Mouse (Mus musculus) liver, embryonic 14.5 days (tissue): ENCODE data around the gene Ubr4. TPM values are rescaled to one million over a fixed set of nuclear protein-coding genes. Genes with fewer than 3 reads are reported as not detected.

Experiments
- ATAC-seq: fragments of 200-750 bp; cut with Nextera tagmentation; 2 replicates; pipeline ENCODE4 v1.8.0; 2017; ENCODE audit warnings: moderate number of reproducible peaks, mild to moderate bottlenecking, moderate library complexity; ENCODE audit not compliant: insufficient read depth
- DNase-seq, 3 experiments: peaks; one replicate each; pipeline ENCODE4 v3.0.0-alpha.2; 2012 to 2013; ENCODE audit warnings: low read depth in 3 of 3, low spot score in 3 of 3
- H3K27ac ChIP-seq: fragments of 300-500 bp; sonication (generic); 2 replicates; pipeline ENCODE4 v1.5.1; 2014; ENCODE audit warnings: moderate library complexity, mild to moderate bottlenecking, control low read depth, inconsistent platforms
- H3K27me3 ChIP-seq: fragments of 300-500 bp; sonication (generic); 2 replicates; pipeline ENCODE4 v1.6.1; 2014; ENCODE audit warnings: mild to moderate bottlenecking, low read length, moderate library complexity; ENCODE audit not compliant: control insufficient read depth, insufficient read depth
- H3K36me3 ChIP-seq: fragments of 300-500 bp; sonication (generic); replicated peaks from 2 replicates; pipeline ENCODE4 v1.6.1; 2014; ENCODE audit warnings: low read depth; ENCODE audit not compliant: control insufficient read depth, insufficient read depth
- H3K4me1 ChIP-seq, 2 experiments: fragments of 200-500 bp in 1 of 2; fragments of 300-500 bp in 1 of 2; sonication (generic) in 1 of 2; replicated peaks; 2 replicates each; pipeline ENCODE4 v1.6.1; 2012 to 2014; ENCODE audit warnings: antibody characterized with exemption in 1 of 2, inconsistent platforms in 1 of 2, low read length in 1 of 2; ENCODE audit not compliant: control insufficient read depth in 2 of 2, insufficient read depth in 2 of 2
- H3K4me2 ChIP-seq: fragments of 300-500 bp; sonication (generic); 2 replicates; pipeline ENCODE4 v1.6.1; 2014; ENCODE audit warnings: low read depth, mild to moderate bottlenecking, control low read depth, moderate library complexity
- H3K4me3 ChIP-seq, 2 experiments: fragments of 200-500 bp in 1 of 2; fragments of 300-500 bp in 1 of 2; sonication (generic) in 1 of 2; 2 replicates each; pipeline ENCODE4 v1.5.1; 2012 to 2014; ENCODE audit warnings: low read depth in 2 of 2, low read length in 2 of 2, mild to moderate bottlenecking in 2 of 2, control low read depth in 1 of 2, inconsistent platforms in 1 of 2, moderate library complexity in 1 of 2; ENCODE audit not compliant: insufficient read depth in 1 of 2
- H3K9ac ChIP-seq: fragments of 300-500 bp; sonication (generic); replicated peaks from 2 replicates; pipeline ENCODE4 v1.6.1; 2014; ENCODE audit warnings: mild to moderate bottlenecking, control low read depth, moderate library complexity
- H3K9me3 ChIP-seq: fragments of 300-500 bp; sonication (generic); 2 replicates; pipeline ENCODE4 v1.6.1; 2016; ENCODE audit warnings: low read length, mixed read lengths; ENCODE audit not compliant: control insufficient read depth
- CTCF ChIP-seq: IDR thresholded peaks from 2 replicates; pipeline ENCODE4 v1.5.1; 2016; ENCODE audit warnings: antibody characterized with exemption, low read depth, control low read depth
- EP300 ChIP-seq: IDR thresholded peaks from 2 replicates; pipeline ENCODE4 v1.6.1; 2016; ENCODE audit warnings: antibody characterized with exemption, low read depth
- WGBS: fragments of 180-500 bp; shearing (Covaris S2); extraction: QIAGEN DNeasy Blood & Tissue Kit; methylation state at CpG from one replicate; pipeline ENCODE4 v1.1.7; 2014; ENCODE audit not compliant: insufficient replicate concordance; 5-methylcytosine and 5-hydroxymethylcytosine counted together
- polyA plus RNA-seq, 2 experiments: library from polyadenylated mRNA; depleted of rRNA in 1 of 2; stranded (reverse) in 1 of 2; unstranded in 1 of 2; fragments of >200 nt; fragmentation: Nextera tagmentation in 1 of 2; extraction: Ambion mirVana in 1 of 2; gene quantifications; 2 replicates each; pipeline versions ENCODE4 v1.2.1 to v1.2.3; 2012 to 2014

Ubr4 gene
- polyA plus RNA-seq, 2 experiments, result 34.0 to 55.5 TPM

DNA sequence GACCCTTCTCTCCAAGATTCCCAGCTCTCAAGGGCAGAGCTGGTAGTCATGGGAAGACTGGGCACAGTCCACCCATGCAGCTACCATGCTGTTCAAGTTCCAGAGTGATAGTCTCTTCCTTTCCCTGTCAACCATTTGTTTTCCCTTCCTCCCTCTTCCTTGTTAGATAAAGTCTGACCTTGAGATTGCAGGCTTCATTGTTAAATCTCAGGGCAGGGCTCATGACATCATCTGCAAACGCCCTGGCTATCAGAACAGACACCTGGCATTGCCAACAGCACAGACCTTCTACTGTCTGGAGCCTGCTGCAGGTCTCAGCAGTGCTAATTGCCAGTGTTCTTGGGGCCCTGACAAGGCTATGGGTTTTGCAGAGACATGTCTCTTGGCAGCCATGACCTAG is 129.0 kb downstream of the Ubr4 start:
- H3K4me3 ChIP-seq, result no peak overlapping the region
- 77% methylated on average over 1 of the region's 1 CpGs for WGBS
- H3K27ac ChIP-seq, result no peak overlapping the region
- DNase-seq (no peak), ATAC-seq (no peak)
- no peaks in the 10 kb centered on the region for H3K4me1 ChIP-seq
- H3K9ac ChIP-seq, result no peak overlapping the region
- H3K4me2 ChIP-seq, result no peak overlapping the region
- H3K27me3 ChIP-seq, result no peaks in the 10 kb centered on the region
- peaks cover 87% of the 10 kb centered on the region for H3K36me3 ChIP-seq
- TF ChIP-seq EP300 (no peak), CTCF (no peak)
- H3K9me3 ChIP-seq, result no peaks in the 10 kb centered on the region

DNA sequence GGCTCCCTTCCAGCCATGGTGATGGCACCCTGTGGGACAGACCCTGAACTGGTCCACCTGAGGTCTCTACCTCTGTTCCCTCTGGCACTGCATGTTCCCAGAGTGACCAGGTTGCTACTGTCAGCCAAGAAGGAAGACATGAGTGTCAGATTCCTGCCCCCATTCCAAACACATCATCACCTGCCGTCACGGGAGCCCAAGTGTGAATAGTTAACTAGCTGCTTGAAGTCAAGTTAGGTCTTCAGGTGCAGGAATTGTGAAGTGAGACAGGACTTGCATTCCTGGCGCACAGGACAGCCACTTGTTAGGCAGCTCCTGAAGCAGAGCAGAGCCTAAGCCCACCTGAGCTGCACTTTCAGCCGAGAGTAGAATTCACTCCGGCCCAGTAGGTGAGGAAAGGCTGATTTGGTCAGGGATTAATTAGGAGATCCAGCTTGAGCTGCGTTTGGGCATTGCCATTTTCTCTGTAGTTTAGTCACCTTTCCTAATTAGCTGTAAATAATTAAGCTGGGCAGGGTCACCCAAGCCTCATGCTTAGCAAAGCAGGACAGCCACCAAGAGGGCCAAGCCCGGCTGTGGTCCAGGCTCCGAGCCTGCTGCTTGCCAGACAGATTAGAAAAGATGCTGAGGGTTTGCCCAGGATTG is 131.2 kb downstream of the Ubr4 start:
- 89% methylated on average over 8 of the region's 8 CpGs for WGBS
- Histone ChIP-seq H3K9me3 (no peaks in the 10 kb centered on the region), H3K27me3 (no peaks in the 10 kb centered on the region), H3K4me2 (no peak overlapping the region), H3K4me1 (no peaks in the 10 kb centered on the region), H3K36me3 (peaks cover 76% of the 10 kb centered on the region), H3K27ac (no peak overlapping the region), H3K4me3 (no peak overlapping the region), H3K9ac (no peak overlapping the region)
- DNase-seq (no peak), ATAC-seq (no peak)
- TF ChIP-seq EP300 (no peak), CTCF (no peak)

DNA sequence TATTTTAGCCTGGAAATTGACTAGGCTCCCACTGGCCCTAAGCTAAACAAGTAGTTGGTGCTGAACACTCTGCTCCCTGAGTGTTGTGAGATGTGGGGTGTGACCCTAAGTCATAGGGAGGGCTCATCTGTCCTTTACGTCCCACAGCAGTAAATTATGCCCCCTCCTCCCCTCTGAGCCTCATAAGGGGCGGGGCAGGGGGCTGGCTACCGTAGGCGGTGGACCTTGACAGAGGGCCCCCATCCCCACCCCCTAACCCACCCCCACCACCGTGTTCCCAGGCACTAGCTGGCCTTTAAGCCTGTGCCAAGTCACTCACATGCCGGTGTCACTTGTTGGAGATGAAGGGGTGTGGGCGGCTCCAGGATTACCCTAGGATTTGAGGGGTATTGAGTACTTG is 132.1 kb downstream of the Ubr4 start:
- H3K9me3 ChIP-seq, result no peaks in the 10 kb centered on the region
- H3K36me3 ChIP-seq, result peaks cover 76% of the 10 kb centered on the region
- DNase-seq (no peak), ATAC-seq (no peak)
- no peak overlapping the region for H3K9ac ChIP-seq
- 85% methylated on average over 7 of the region's 7 CpGs for WGBS
- H3K27ac ChIP-seq, result no peak overlapping the region
- H3K27me3 ChIP-seq, result no peaks in the 10 kb centered on the region
- H3K4me1 ChIP-seq, result no peaks in the 10 kb centered on the region
- no peak overlapping the region for H3K4me3 ChIP-seq
- no peak for TF ChIP-seq EP300
- no peak for TF ChIP-seq CTCF
- H3K4me2 ChIP-seq, result no peak overlapping the region

DNA sequence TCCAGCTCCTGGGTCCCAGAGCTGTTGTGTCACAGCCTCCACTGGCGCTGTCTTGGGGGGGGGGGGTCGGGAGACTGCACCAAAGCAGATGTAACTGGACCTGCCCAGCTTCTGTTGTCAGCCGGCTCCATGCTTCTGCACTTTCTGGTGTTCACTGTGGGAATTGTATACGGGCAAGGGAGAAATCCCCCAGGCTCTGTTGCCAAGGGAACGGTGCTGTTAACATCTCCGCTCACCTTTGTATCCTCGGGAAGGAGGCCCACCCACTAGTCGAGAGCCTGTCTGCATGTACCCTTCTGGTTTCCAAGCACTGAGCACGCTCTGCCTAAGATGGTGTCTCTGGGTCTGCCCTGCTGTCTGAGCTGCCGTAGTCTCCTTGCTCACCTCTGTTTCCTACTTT is 134.7 kb downstream of the Ubr4 start:
- no peak overlapping the region for H3K9ac ChIP-seq
- H3K4me1 ChIP-seq, result no peaks in the 10 kb centered on the region
- H3K36me3 ChIP-seq, result peaks cover 62% of the 10 kb centered on the region
- no peak for DNase-seq
- ATAC-seq, result no peak
- H3K4me3 ChIP-seq, result no peak overlapping the region
- no peak for TF ChIP-seq EP300
- no peak for TF ChIP-seq CTCF
- H3K9me3 ChIP-seq, result no peaks in the 10 kb centered on the region
- no peaks in the 10 kb centered on the region for H3K27me3 ChIP-seq
- no peak overlapping the region for H3K27ac ChIP-seq
- WGBS, result 85% methylated on average over 10 of the region's 10 CpGs
- H3K4me2 ChIP-seq, result no peak overlapping the region

DNA sequence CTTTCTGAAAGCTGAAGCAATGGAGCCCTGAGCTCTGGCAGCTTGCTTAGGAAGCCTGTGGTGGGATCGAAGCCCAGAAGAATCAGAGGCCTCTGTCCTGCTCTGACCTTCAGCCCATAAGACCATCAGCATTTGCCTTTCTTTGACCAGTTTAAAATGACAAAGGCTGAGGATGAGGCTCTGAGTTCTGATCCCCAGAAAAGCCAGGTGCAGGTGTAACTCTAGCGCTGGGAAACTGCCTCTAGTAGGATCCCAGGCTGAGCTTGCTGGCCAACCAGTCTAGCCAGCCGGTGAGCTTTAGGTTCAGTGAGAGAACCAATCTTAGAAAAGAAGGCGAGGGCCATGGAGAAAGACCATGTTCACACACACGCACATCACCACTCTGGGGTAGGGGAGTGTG is 135.9 kb downstream of the Ubr4 start:
- H3K27ac ChIP-seq, result no peak overlapping the region
- no peak for ATAC-seq
- no peaks in the 10 kb centered on the region for H3K27me3 ChIP-seq
- DNase-seq, result no peak
- WGBS, result 85% methylated on average over 5 of the region's 5 CpGs
- no peaks in the 10 kb centered on the region for H3K9me3 ChIP-seq
- TF ChIP-seq CTCF, result no peak
- no peak for TF ChIP-seq EP300
- H3K9ac ChIP-seq, result no peak overlapping the region
- peaks cover 50% of the 10 kb centered on the region for H3K36me3 ChIP-seq
- no peak overlapping the region for H3K4me3 ChIP-seq
- H3K4me1 ChIP-seq, result no peaks in the 10 kb centered on the region
- H3K4me2 ChIP-seq, result no peak overlapping the region
